ENCODE assay signal across 9 mouse cellular contexts in genomic region chr7:108950762-108951331, GRCm38 (mm10). TPM values are rescaled to one million over a fixed set of nuclear protein-coding genes. Genes with fewer than 3 reads are reported as not detected.
DNase-seq lines count a peak whose midpoint lies in the region; ATAC-seq and TF ChIP-seq lines count a peak whose summit lies in the region.
"Had no signal": no experiment of that assay in that cellular context is flagged by ENCODE, and none has a peak within 500 bp of the region (broad histone marks: within the 10 kb centered on the region; RNA-seq: fewer than 3 reads in every experiment).

No protein-coding gene starts in this region.

- no peaks in the 10 kb centered on the region; the same call in 1 of the 2 replicates for H3K36me3 ChIP-seq in ES-E14 (ENCODE audit: control insufficient read depth, insufficient read depth, low read length, poor library complexity, severe bottlenecking)
- H3K36me3 ChIP-seq in embryonic facial prominence, embryonic 10.5 days (replicated peaks), result peaks cover 5% of the 10 kb centered on the region
- H3K36me3 ChIP-seq in hindbrain, embryonic 11.5 days (ENCODE audit: control insufficient read depth, insufficient read depth, low read length), result no peaks in the 10 kb centered on the region
- peaks cover 4% of the 10 kb centered on the region for H3K36me3 ChIP-seq in neural tube, embryonic 15.5 days

- H3K9me3 ChIP-seq in ES-E14 (ENCODE audit: control insufficient read depth, insufficient read depth, low read depth, low read length), result no peaks in the 10 kb centered on the region
- no peaks in the 10 kb centered on the region for H3K9me3 ChIP-seq in embryonic facial prominence, embryonic 10.5 days
- H3K9me3 ChIP-seq in hindbrain, embryonic 11.5 days (ENCODE audit: control insufficient read depth, low read length), result no peaks in the 10 kb centered on the region
- H3K9me3 ChIP-seq in neural tube, embryonic 15.5 days (replicated peaks), result no peaks in the 10 kb centered on the region

- WGBS in embryonic facial prominence, embryonic 10.5 days, result 1% methylated on average over 52 of the region's 52 CpGs
- under 1% methylated on average over 50 of the region's 52 CpGs for WGBS in hindbrain, embryonic 11.5 days
- WGBS in neural tube, embryonic 15.5 days, result under 1% methylated on average over 52 of the region's 52 CpGs

- H3K27ac ChIP-seq in ES-E14 (ENCODE audit: insufficient read depth, low read depth, low read length, poor library complexity, severe bottlenecking), result no peak overlapping the region
- peak overlapping the region; percentile 49; the same call in 1 of the 2 replicates for H3K27ac ChIP-seq in embryonic facial prominence, embryonic 10.5 days (replicated peaks)
- H3K27ac ChIP-seq in hindbrain, embryonic 11.5 days (ENCODE audit: low read depth, low read length), result no peak overlapping the region
- H3K27ac ChIP-seq in neural tube, embryonic 15.5 days (replicated peaks), result peak overlapping the region; percentile 85

- intact Hi-C loops in left cerebral cortex, postnatal 36 days (cut with DNase I), result no loop called here

- in situ Hi-C loops in ES-E14 (cut with MboI; ENCODE audit: low sequenced_read_pairs in 2 of 2, unreplicated experiment in 2 of 2), result no loop called here

- peaks cover 0 to 3% of the 10 kb centered on the region in 2 experiments; a peak in 1 of 4 replicates for H3K4me1 ChIP-seq in ES-E14 (ENCODE audit: control insufficient read depth in 2 of 2, insufficient read depth in 2 of 2, low read length in 2 of 2, poor library complexity in 1 of 2)
- peaks cover 23% of the 10 kb centered on the region for H3K4me1 ChIP-seq in embryonic facial prominence, embryonic 10.5 days
- H3K4me1 ChIP-seq in hindbrain, embryonic 11.5 days (replicated peaks; ENCODE audit: control insufficient read depth, insufficient read depth, low read length), result no peaks in the 10 kb centered on the region
- H3K4me1 ChIP-seq in neural tube, embryonic 15.5 days, result peaks cover 26% of the 10 kb centered on the region

- peak; percentile 53 for ATAC-seq in hindbrain, embryonic 11.5 days (ENCODE audit: low FRiP score)
- peak; percentile 86 for ATAC-seq in neural tube, embryonic 15.5 days (ENCODE audit: low FRiP score)

- peak; percentile 89 for DNase-seq in heart, adult 11 months
- no peak for DNase-seq in heart, adult 8-10 months (ENCODE audit: low spot score)
- no peak for DNase-seq in ES-E14 (ENCODE audit: low read depth, low spot score)
- DNase-seq in embryonic facial prominence, embryonic 10.5 days (ENCODE audit: low spot score), result peak; percentile 64
- peak; percentile 59 for DNase-seq in hindbrain, embryonic 11.5 days (ENCODE audit: low spot score)
- DNase-seq in left cerebral cortex, postnatal 36 days (ENCODE audit: low spot score in 2 of 2), result peak; percentile 83
- DNase-seq in adrenal gland, postnatal 4 days (ENCODE audit: low spot score in 2 of 2), result no peak

- H3K9ac ChIP-seq in ES-E14 (ENCODE audit: insufficient read depth, low read depth, low read length, poor library complexity, severe bottlenecking), result peak overlapping the region; percentile 38
- peak overlapping the region; percentile 49 for H3K9ac ChIP-seq in hindbrain, embryonic 11.5 days (ENCODE audit: low read depth, low read length)
- peak overlapping the region; percentile 68 for H3K9ac ChIP-seq in neural tube, embryonic 15.5 days (replicated peaks)

- H3K4me2 ChIP-seq in hindbrain, embryonic 11.5 days (replicated peaks; ENCODE audit: low read depth, low read length), result peak overlapping the region; percentile 98
- H3K4me2 ChIP-seq in neural tube, embryonic 15.5 days, result peak overlapping the region; percentile 89

- peaks cover 53% of the 10 kb centered on the region for H3K27me3 ChIP-seq in embryonic facial prominence, embryonic 10.5 days (replicated peaks; ENCODE audit: low read depth, poor library complexity, severe bottlenecking)
- H3K27me3 ChIP-seq in hindbrain, embryonic 11.5 days (ENCODE audit: control insufficient read depth, insufficient read depth, low read length), result peaks cover 27% of the 10 kb centered on the region
- H3K27me3 ChIP-seq in neural tube, embryonic 15.5 days (replicated peaks), result peaks cover 21% of the 10 kb centered on the region

- H3K4me3 ChIP-seq in ES-E14 (ENCODE audit: insufficient read depth in 1 of 2, low read depth in 1 of 2, low read length in 2 of 2, poor library complexity in 1 of 2, severe bottlenecking in 1 of 2), result peak overlapping the region; percentile 47 to 69
- H3K4me3 ChIP-seq in embryonic facial prominence, embryonic 10.5 days, result peak overlapping the region; percentile 77
- peak overlapping the region; percentile 58 for H3K4me3 ChIP-seq in hindbrain, embryonic 11.5 days (ENCODE audit: low read depth, low read length)
- H3K4me3 ChIP-seq in neural tube, embryonic 15.5 days (replicated peaks), result peak overlapping the region; percentile 68

TF ChIP-seq in ES-E14, 5 proteins besides CTCF, POLR2A, EP300 and RAD21:
- TF ChIP-seq ZNF384 (IDR thresholded peaks at IDR 0.05; ENCODE audit: low read depth, low read length), result no peak
- no peak for TF ChIP-seq ZC3H11A (IDR thresholded peaks at IDR 0.05; ENCODE audit: borderline replicate concordance, low read depth, low read length)
- TF ChIP-seq HCFC1 (IDR thresholded peaks at IDR 0.05; ENCODE audit: borderline replicate concordance, insufficient read depth, low read length), result no peak
- no peak for TF ChIP-seq MAFK (IDR thresholded peaks at IDR 0.05; ENCODE audit: insufficient read depth, low read depth, low read length)

RNA-seq across cellular contexts. Expression of gene Tub, which starts 0.7 kb away (rescaled TPM):
- under 1 TPM; 0.08 to 0.28 (median 0.18) TPM for total RNA-seq in heart, adult 8-10 months (2022)
- total RNA-seq in ES-E14 (2012; rRNA removed), result 3.3 and 5.1 TPM in 2 replicates
- 4.3 TPM in 2 replicates for polyA plus RNA-seq in embryonic facial prominence, embryonic 10.5 days (2016; fragmentation: Nextera tagmentation; extraction: Ambion mirVana)
- polyA plus RNA-seq in hindbrain, embryonic 11.5 days (2014; fragmentation: Nextera tagmentation; extraction: Ambion mirVana), result 14.6 and 15.7 TPM in 2 replicates
- 100 to 1,000 TPM; 106 to 143 TPM for total RNA-seq in left cerebral cortex, postnatal 36 days (2021)
- 29.8 and 37.6 TPM in 2 replicates for polyA plus RNA-seq in neural tube, embryonic 15.5 days (2015; fragmentation: Nextera tagmentation; extraction: Ambion mirVana)
- total RNA-seq in adrenal gland, postnatal 4 days (2021), result 10 to 100 TPM; 44.9 to 48.1 TPM

RNA-seq across cellular contexts. Expression of gene Eif3f, which starts 16.6 kb away (rescaled TPM):
- total RNA-seq in heart, adult 8-10 months (2022), result 10 to 100 TPM; 81.4 to 89.7 (median 83.2) TPM
- total RNA-seq in ES-E14 (2012; rRNA removed), result 99.7 and 115 TPM in 2 replicates
- 75.2 and 76.2 TPM in 2 replicates for polyA plus RNA-seq in embryonic facial prominence, embryonic 10.5 days (2016; fragmentation: Nextera tagmentation; extraction: Ambion mirVana)
- polyA plus RNA-seq in hindbrain, embryonic 11.5 days (2014; fragmentation: Nextera tagmentation; extraction: Ambion mirVana), result 78.7 and 87.3 TPM in 2 replicates
- 10 to 100 TPM; 89.7 to 96.0 TPM for total RNA-seq in left cerebral cortex, postnatal 36 days (2021)
- polyA plus RNA-seq in neural tube, embryonic 15.5 days (2015; fragmentation: Nextera tagmentation; extraction: Ambion mirVana), result 70.0 and 75.9 TPM in 2 replicates
- 100 to 1,000 TPM; 246 to 249 TPM for total RNA-seq in adrenal gland, postnatal 4 days (2021)

RNA-seq across cellular contexts. Expression of gene Nlrp10, which starts 20.9 kb away (rescaled TPM):
- total RNA-seq in heart, adult 8-10 months (2022), result 10 to 100 TPM; 20.3 to 24.5 (median 21.4) TPM
- 0.04 TPM in 1 of 2 replicates, not detected in the other for total RNA-seq in ES-E14 (2012; rRNA removed)
- 0.02 and 0.04 TPM in 2 replicates for polyA plus RNA-seq in embryonic facial prominence, embryonic 10.5 days (2016; fragmentation: Nextera tagmentation; extraction: Ambion mirVana)
- polyA plus RNA-seq in hindbrain, embryonic 11.5 days (2014; fragmentation: Nextera tagmentation; extraction: Ambion mirVana), result not detected in 2 replicates
- total RNA-seq in left cerebral cortex, postnatal 36 days (2021), result under 1 TPM; 0.52 TPM
- 0.04 TPM in 1 of 2 replicates, not detected in the other for polyA plus RNA-seq in neural tube, embryonic 15.5 days (2015; fragmentation: Nextera tagmentation; extraction: Ambion mirVana)
- total RNA-seq in adrenal gland, postnatal 4 days (2021), result under 1 TPM; 0.48 to 0.62 TPM

RNA-seq across cellular contexts. Expression of gene Olfr519, which starts 56.6 kb away (rescaled TPM):
- not detected for total RNA-seq in heart, adult 8-10 months (2022)
- total RNA-seq in ES-E14 (2012; rRNA removed), result not detected in 2 replicates
- not detected in 2 replicates for polyA plus RNA-seq in embryonic facial prominence, embryonic 10.5 days (2016; fragmentation: Nextera tagmentation; extraction: Ambion mirVana)
- polyA plus RNA-seq in hindbrain, embryonic 11.5 days (2014; fragmentation: Nextera tagmentation; extraction: Ambion mirVana), result not detected in 2 replicates
- total RNA-seq in left cerebral cortex, postnatal 36 days (2021), result not detected
- polyA plus RNA-seq in neural tube, embryonic 15.5 days (2015; fragmentation: Nextera tagmentation; extraction: Ambion mirVana), result not detected in 2 replicates
- not detected for total RNA-seq in adrenal gland, postnatal 4 days (2021)
- polyA plus RNA-seq: C2C12 had no signal

Comparison
In these comparisons a context has a peak if more than half of its experiments do, and no peak if none do; other contexts are left out.
1. DNase-seq: peak in heart, adult 11 months (single experiment), embryonic facial prominence, embryonic 10.5 days (single experiment), hindbrain, embryonic 11.5 days (single experiment) and left cerebral cortex, postnatal 36 days (2 of 2); none in heart, adult 8-10 months (single experiment), ES-E14 (single experiment) and adrenal gland, postnatal 4 days (0 of 2).
2. H3K27ac ChIP-seq: peak in embryonic facial prominence, embryonic 10.5 days (single experiment) and neural tube, embryonic 15.5 days (single experiment); none in ES-E14 (single experiment) and hindbrain, embryonic 11.5 days (single experiment).
3. RNA of gene Nlrp10, which starts 20.9 kb away (total RNA-seq): 20.3 to 24.5 TPM in heart, adult 8-10 months; 0.48 to 0.62 TPM in adrenal gland, postnatal 4 days, 0.52 TPM in left cerebral cortex, postnatal 36 days and 0.04 TPM in ES-E14; every median in the first group is over 10 times any median in the second.
4. Peak in every context shown above with its lines, with median percentiles within 50 percentile points of each other: H3K4me3 ChIP-seq and H3K9ac ChIP-seq.